Mouse (Mus musculus): ENCODE results near the gene Gm49325.
A peak's percentile ranks its signal among the peaks of the same experiment; 100 is the strongest.
"Not testable (repeated sequence)": the region's sequence is repeated elsewhere in the genome, so short reads cannot be mapped to it uniquely, and the experiment has no call there.

The Gm49325 gene

DNA sequence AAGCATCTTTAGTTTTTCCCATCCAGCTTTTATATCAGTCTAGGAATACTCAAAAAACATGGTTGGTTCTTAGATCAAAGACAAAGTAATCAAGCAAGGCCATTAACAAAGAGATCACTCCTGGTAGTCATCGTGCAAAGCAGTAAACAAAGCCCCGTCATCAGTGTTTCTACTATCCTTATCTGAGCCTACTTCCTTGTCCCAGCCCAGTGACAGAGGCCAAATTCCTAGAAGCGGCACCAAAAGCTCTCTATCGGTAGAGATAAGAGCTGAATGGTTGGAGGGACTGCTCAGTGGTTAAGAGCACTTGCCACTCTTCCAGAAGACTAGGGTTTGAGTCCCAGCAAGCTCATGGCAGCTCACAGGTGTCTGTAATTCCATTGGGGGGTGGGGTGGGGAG lies 65.5 kb downstream of the Gm49325 start:
- no peak for DNase-seq (ENCODE audit: extremely low read depth, low read depth, low spot score)

DNA sequence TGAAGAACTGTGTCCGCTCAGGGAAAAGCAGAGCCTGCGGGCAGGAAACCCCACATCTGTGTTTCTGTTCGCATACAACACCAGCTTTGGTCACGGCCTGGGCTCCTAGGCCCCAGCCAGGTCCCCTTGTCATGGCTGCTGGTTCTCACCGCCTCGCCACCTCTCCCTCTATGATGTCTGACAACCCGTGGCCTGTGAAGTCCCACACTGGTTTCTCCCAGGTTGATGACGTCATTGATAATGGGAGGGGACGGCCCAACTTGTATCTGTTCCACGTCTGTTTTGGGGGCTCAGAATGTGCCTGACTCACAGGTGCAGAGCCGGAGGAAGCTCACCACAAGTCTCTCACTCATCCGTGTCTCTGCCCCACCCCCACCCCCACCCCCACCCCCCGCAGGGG lies 67.8 kb downstream of the Gm49325 start:
- DNase-seq (ENCODE audit: extremely low read depth, low read depth, low spot score) = no peak

DNA sequence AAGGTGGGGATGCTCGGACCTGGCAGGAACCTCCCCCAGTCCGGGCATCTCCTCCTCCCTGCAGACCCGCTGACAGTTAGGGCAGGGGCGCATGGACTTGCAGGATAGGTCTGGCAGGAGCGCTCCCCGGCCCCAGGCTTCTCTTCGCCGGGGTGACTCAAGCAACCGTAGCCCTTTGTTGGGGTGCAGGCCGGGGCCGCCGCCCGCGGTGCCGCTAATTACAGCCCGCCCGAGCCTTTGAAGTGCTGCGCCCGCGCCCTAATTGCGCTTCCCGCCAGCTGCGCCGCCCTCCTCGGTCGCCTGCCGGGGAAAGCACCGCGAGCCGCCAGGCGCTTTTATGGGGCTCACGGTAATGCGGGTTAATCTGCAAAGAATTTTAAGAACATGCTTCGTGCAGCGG lies 71.6 kb downstream of the Gm49325 start:
- DNase-seq (ENCODE audit: extremely low read depth, low read depth, low spot score) = no peak

DNA sequence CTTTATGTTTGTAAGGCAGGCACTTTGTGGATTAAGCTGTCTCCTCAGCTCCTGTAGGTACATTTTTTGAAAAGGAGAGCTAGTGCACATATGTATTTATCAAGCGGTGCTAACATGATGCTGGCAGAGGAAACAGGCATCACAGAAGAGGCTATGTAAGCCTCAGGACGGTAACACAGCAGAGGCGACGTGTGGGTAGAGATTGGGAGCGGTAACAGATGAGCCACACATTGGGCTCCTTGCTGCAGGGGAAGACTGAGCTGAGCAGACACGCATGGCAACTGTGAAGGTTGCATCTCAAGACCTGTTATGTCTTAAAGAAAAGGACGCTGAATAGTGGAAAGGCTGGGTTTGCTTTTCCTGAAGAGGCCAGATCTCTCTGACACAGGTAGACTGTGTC lies 77.0 kb downstream of the Gm49325 start:
- no peak for DNase-seq (ENCODE audit: extremely low read depth, low read depth, low spot score)

DNA sequence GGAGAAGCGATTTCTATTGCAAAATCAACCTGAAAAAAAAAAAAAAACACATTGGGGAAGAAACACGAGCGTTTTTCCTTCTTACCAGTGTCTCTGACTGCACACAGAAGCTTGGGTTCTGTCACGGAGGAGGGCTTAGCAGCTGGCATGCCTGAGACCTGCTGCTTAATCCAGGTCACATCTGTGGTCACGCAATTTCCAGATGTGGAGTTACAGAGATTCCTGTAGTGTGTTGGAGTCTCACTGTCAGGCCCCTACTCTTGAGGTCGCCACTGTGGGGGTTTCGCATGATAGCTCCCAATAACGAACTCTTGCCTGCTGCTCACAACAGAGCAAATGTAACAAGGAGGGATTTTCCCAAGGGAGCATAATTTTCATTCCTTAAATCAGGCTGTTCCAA lies 78.2 kb downstream of the Gm49325 start:
- no peak for DNase-seq (ENCODE audit: extremely low read depth, low read depth, low spot score)

DNA sequence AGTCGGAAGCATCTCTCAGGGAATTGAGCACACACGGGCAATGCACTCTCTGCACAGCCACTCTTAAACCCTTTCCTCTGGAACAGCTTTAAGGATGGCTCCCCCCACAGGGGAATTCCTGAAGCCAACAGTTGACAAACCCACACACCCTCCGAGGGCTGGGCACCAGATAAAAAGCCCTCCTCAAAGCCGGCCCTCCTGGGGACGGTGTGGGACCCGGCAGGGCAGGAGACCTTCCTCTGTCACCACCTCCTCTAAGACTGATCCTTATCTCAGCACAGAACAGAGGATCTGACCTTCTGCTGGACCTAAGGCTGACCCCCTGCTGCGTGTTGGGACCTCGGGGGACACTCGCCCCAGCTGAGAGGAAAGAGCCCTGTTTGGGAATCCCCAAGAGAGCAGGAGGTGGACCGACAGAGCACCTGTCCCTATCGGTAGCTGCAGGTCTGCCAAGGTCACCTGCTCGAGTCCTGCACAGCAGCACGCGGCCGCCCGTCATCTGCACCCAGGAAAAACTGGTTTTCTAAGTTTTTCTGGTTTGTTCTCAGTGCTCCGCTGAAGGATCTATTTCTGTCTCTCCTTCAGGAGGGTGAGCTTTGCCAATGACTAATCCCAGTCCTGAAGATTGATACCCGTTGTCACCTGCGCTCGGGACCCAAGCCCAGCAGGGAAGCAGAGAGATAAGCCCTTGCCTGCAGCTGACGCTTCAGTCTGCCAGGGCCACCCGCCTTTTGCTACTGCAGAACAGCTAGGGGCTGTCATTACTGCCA lies 80.1 kb downstream of the Gm49325 start, which contains the start of gene Tspear:
Gene Tspear, plus strand, starts transcription at position 675 of the 770 bp plus-strand sequence.
- DNase-seq (ENCODE audit: extremely low read depth, low read depth, low spot score) = no peak

DNA sequence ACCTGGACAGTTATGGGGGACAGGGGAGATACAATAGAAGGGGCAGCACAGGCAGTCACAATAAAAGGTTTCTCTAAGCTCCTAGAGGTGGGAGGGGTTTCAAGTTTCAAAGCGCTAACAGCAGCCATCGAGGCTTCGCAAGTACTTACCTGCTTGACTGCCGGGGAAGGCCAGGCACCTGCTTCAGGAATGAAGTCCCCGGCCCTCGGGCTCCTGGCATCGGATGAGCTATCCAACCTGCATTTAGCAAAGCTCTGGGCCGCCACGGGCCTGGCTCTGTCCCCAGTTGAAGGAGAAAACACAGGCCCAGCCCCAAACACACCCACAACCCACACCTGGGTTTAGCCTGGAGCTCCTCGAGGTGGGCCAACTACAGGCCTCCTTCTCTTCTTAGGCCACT lies 81.0 kb downstream of the Gm49325 start:
- DNase-seq (ENCODE audit: extremely low read depth, low read depth, low spot score) = peak; percentile 54

DNA sequence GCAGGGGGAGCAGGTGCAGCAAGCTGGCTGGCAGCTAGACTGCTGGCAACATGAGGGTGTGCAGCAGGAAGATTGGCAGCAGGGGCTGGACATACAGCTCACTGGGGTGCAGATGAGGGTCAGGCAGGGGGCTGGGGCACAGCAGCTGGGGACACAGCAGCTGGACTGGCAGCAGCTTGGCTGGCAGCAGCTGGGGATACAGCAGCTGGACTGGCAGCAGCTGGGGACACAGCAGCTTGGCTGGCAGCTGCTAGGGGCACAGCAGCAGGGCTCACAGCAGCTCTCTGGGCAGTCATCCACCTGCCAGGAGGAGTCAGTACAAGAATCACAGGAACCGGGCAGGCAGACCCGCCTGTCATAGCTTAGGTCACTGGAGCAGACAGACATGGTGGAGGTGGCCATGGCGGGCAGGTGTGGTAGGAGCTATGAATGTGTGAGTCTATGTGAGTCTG lies 84.4 kb downstream of the Gm49325 start, which contains the start of gene Gm19402:
Gene Gm19402, minus strand, starts transcription at position 402 of the 452 bp plus-strand sequence.
- DNase-seq (ENCODE audit: extremely low read depth, low read depth, low spot score) = not testable (repeated sequence)

Data from fat pad, adult 2 months (tissue).